Mouse (Mus musculus) adrenal gland, postnatal 4 days (tissue): ENCODE data around the gene Gm8909. TPM values are rescaled to one million over a fixed set of nuclear protein-coding genes. Genes with fewer than 3 reads are reported as not detected.
"Not testable (repeated sequence)": the region's sequence is repeated elsewhere in the genome, so short reads cannot be mapped to it uniquely, and the experiment has no call there.

Source experiments
- DNase-seq, 2 experiments: peaks; one replicate each; pipeline ENCODE4 v3.0.0; 2021 to 2022; ENCODE audit warnings: low spot score in 2 of 2, mixed read lengths in 2 of 2
- total RNA-seq, 2 experiments: library from RNA; stranded (reverse); gene quantifications; 2 replicates each; pipeline ENCODE4 v1.2.3; 2021

Gene Gm8909
- total RNA-seq, 2 experiments from 2014 or later: 0.50 TPM; not detected in 1

- DNase-seq: no peak
Measured at GRCm38 (mm10) chr17:36161129-36162051, 6.9 kb downstream of the Gm8909 start.

GRCm38 (mm10) chr17:36158264-36158663, 10.1 kb downstream of the Gm8909 start:
- not testable (repeated sequence) for DNase-seq

- not testable (repeated sequence) for DNase-seq
Measured at GRCm38 (mm10) chr17:36157782-36158181, 10.6 kb downstream of the Gm8909 start.

- DNase-seq: no peak
Measured at GRCm38 (mm10) chr17:36154271-36155149, 13.8 kb downstream of the Gm8909 start.

GRCm38 (mm10) chr17:36151200-36151599, 17.1 kb downstream of the Gm8909 start:
- not testable (repeated sequence) for DNase-seq

- not testable (repeated sequence) for DNase-seq
Measured at GRCm38 (mm10) chr17:36148468-36148867, 19.9 kb downstream of the Gm8909 start.

- not testable (repeated sequence) for DNase-seq
Measured at GRCm38 (mm10) chr17:36146937-36147336, 21.4 kb downstream of the Gm8909 start.

- not testable (repeated sequence) for DNase-seq
Measured at GRCm38 (mm10) chr17:36145861-36146156, 22.5 kb downstream of the Gm8909 start.

GRCm38 (mm10) chr17:36145111-36145860, 23.1 kb downstream of the Gm8909 start:
- DNase-seq: no peak

GRCm38 (mm10) chr17:36136299-36136848, 32.0 kb downstream of the Gm8909 start:
- not testable (repeated sequence) for DNase-seq

GRCm38 (mm10) chr17:36135421-36136231, 32.7 kb downstream of the Gm8909 start:
- DNase-seq: not testable (repeated sequence)

GRCm38 (mm10) chr17:36131516-36132265, 36.6 kb downstream of the Gm8909 start:
- no peak for DNase-seq

GRCm38 (mm10) chr17:36128968-36129817, 39.1 kb downstream of the Gm8909 start, which contains the start of gene Gm7030:
TSS of gene Gm7030 (minus strand) at chr17:36129425.
- not testable (repeated sequence) for DNase-seq

GRCm38 (mm10) chr17:36128525-36128924, 39.8 kb downstream of the Gm8909 start:
- DNase-seq: not testable (repeated sequence)

- not testable (repeated sequence) for DNase-seq
Measured at GRCm38 (mm10) chr17:36124111-36124510, 44.2 kb downstream of the Gm8909 start.

- DNase-seq: not testable (repeated sequence)
Measured at GRCm38 (mm10) chr17:36121352-36122020, 46.9 kb downstream of the Gm8909 start, which contains the start of gene Gm19684. TSS of gene Gm19684 (plus strand) at chr17:36121678.

GRCm38 (mm10) chr17:36120839-36121238, 47.5 kb downstream of the Gm8909 start:
- not testable (repeated sequence) for DNase-seq
